Comparison of ENCODE assay signal across 10 mouse cellular contexts in the genomic region with DNA sequence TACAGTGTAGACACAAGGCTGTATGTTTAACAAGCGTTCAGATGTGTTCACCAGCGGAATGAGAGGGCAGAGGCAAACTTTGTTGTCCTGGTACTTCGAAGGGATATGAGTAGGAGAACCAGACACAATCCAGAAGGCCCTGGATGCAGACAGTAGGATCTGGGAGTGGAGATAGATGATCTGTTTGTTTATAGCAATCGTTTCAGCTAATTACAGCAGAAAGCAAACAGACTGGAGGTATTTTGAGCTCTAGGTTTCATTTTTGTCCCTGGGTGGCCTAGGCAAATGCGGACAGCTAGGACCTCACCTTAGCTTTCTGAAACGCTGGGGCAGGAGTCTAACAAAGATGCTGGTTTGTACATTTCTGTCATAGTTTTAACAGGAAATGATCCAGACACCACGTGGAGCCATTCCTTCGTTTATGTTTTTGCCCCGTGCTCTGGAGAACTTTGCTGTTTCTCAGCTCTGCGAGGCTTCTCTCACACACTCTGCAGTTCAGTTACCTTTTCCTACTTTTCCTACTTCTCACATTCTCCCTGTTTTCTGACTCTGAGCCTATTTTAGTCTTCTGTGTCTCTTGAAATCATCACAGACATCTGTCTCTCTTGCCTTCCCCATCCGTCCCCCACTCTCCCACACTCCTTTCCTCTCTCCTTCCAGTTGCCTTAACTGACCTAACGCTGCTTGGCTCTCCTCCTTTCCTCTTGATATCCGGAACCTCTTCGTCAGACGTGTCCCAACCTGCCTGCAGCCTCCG. TPM values are rescaled to one million over a fixed set of nuclear protein-coding genes. Genes with fewer than 3 reads are reported as not detected.
DNase-seq lines count a peak whose midpoint lies in the region; ATAC-seq and TF ChIP-seq lines count a peak whose summit lies in the region.
"Had no signal": no experiment of that assay in that cellular context is flagged by ENCODE, and none has a peak within 500 bp of the region (broad histone marks: within the 10 kb centered on the region; RNA-seq: fewer than 3 reads in every experiment).

No protein-coding gene starts in this region.

- H3K4me3 ChIP-seq in kidney, embryonic 16.5 days (ENCODE audit: low read length): no peak overlapping the region
- H3K4me3 ChIP-seq in cortical plate, adult 2 months (ENCODE audit: insufficient read depth, low read length): no peak overlapping the region
- H3K4me3 ChIP-seq in limb, embryonic 15.5 days: no peak overlapping the region
- H3K4me3 ChIP-seq: hindbrain, embryonic 10.5 days had no signal

- no peak overlapping the region for H3K9ac ChIP-seq in kidney, embryonic 16.5 days (replicated peaks; ENCODE audit: low read length)
- no peak overlapping the region for H3K9ac ChIP-seq in limb, embryonic 15.5 days

- H3K4me1 ChIP-seq in kidney, embryonic 16.5 days (ENCODE audit: insufficient read depth, low read length): peaks cover 74% of the 10 kb centered on the region
- peaks cover 12% of the 10 kb centered on the region for H3K4me1 ChIP-seq in cortical plate, adult 2 months (ENCODE audit: control insufficient read depth, insufficient read depth, low read length)
- peaks cover 83% of the 10 kb centered on the region for H3K4me1 ChIP-seq in limb, embryonic 15.5 days

- no peaks in the 10 kb centered on the region for H3K36me3 ChIP-seq in kidney, embryonic 16.5 days (ENCODE audit: insufficient read depth, low read length)
- no peaks in the 10 kb centered on the region for H3K36me3 ChIP-seq in limb, embryonic 15.5 days
- H3K36me3 ChIP-seq: hindbrain, embryonic 10.5 days had no signal

- no peak for DNase-seq in kidney, adult 9 months
- DNase-seq in CD4-positive, CD25-positive, alpha-beta regulatory T cell, adult 2 months (ENCODE audit: low read depth, low spot score): peak; percentile 58
- DNase-seq in Muller cell, postnatal 12 days (ENCODE audit: inconsistent ontology term): no peak
- DNase-seq in kidney, adult 18-20 months: no peak
- DNase-seq: cerebellum, adult 11 months; gastrocnemius, postnatal 10 days had no signal

- no peak overlapping the region for H3K4me2 ChIP-seq in kidney, embryonic 16.5 days (replicated peaks; ENCODE audit: low read depth, low read length)
- H3K4me2 ChIP-seq in limb, embryonic 15.5 days: no peak overlapping the region

- TF ChIP-seq CTCF in cortical plate, adult 2 months (IDR thresholded peaks at IDR 0.05; ENCODE audit: extremely low read depth, insufficient read depth, low read length): no peak

- TF ChIP-seq POLR2A in cortical plate, adult 2 months (IDR thresholded peaks at IDR 0.05; ENCODE audit: extremely low read depth, insufficient read depth, low read length): no peak

- H3K27me3 ChIP-seq in kidney, embryonic 16.5 days (ENCODE audit: insufficient read depth, low read length): no peaks in the 10 kb centered on the region
- no peaks in the 10 kb centered on the region for H3K27me3 ChIP-seq in limb, embryonic 15.5 days

- WGBS in kidney, embryonic 16.5 days: 42% methylated on average over 16 of the region's 16 CpGs
- WGBS in limb, embryonic 15.5 days: 36% methylated on average over 16 of the region's 16 CpGs

- 0 out of 2 replicates have a peak overlapping the region, but pooled peaks have one; percentile 9 for H3K27ac ChIP-seq in kidney, embryonic 16.5 days (ENCODE audit: low read length)
- 0 out of 2 replicates have a peak overlapping the region, but pooled peaks have one; percentile 12 for H3K27ac ChIP-seq in cortical plate, adult 2 months (ENCODE audit: insufficient read depth, low read length)
- H3K27ac ChIP-seq in limb, embryonic 15.5 days: peak overlapping the region; percentile 30
- H3K27ac ChIP-seq: hindbrain, embryonic 10.5 days had no signal

- no peaks in the 10 kb centered on the region for H3K9me3 ChIP-seq in kidney, embryonic 16.5 days (ENCODE audit: low read length)
- H3K9me3 ChIP-seq in limb, embryonic 15.5 days: no peaks in the 10 kb centered on the region
- H3K9me3 ChIP-seq: hindbrain, embryonic 10.5 days had no signal

- ATAC-seq in kidney, embryonic 16.5 days (ENCODE audit: low FRiP score, low TSS enrichment): no peak
- no peak for ATAC-seq in limb, embryonic 15.5 days (ENCODE audit: insufficient number of reproducible peaks, low FRiP score, low TSS enrichment, low read depth)

RNA-seq across cellular contexts. Expression of a gene that starts 10.4 kb away (rescaled TPM):
- polyA plus RNA-seq in kidney, embryonic 16.5 days (2015; fragmentation: Nextera tagmentation; extraction: Ambion mirVana): 4.4 and 5.3 TPM in 2 replicates
- polyA plus RNA-seq in cortical plate, adult 2 months (2012; rRNA removed): 53.3 and 53.6 TPM in 2 replicates
- 5.5 and 7.1 TPM in 2 replicates for polyA plus RNA-seq in limb, embryonic 15.5 days (2015; fragmentation: Nextera tagmentation; extraction: Ambion mirVana)

RNA-seq across cellular contexts. Expression of a gene that starts 57.6 kb away (rescaled TPM):
- 7.1 and 8.6 TPM in 2 replicates for polyA plus RNA-seq in kidney, embryonic 16.5 days (2015; fragmentation: Nextera tagmentation; extraction: Ambion mirVana)
- 4.8 and 5.2 TPM in 2 replicates for polyA plus RNA-seq in cortical plate, adult 2 months (2012; rRNA removed)
- 9.6 and 10.5 TPM in 2 replicates for polyA plus RNA-seq in limb, embryonic 15.5 days (2015; fragmentation: Nextera tagmentation; extraction: Ambion mirVana)
